Mouse (Mus musculus): Measurements from ENCODE around the gene Gm21977.
"Not testable (repeated sequence)": the region's sequence is repeated elsewhere in the genome, so short reads cannot be mapped to it uniquely, and the experiment has no call there.

The Gm21977 gene

GRCm38 (mm10) chr14:42853377-42853776, at the start of gene Gm21977:
Gm21977 (minus strand) TSS chr14:42853477.
- DNase-seq, result not testable (repeated sequence)
